Mouse (Mus musculus) lung, postnatal 0 days (tissue): ENCODE results near the gene Olfr672.

Experiments
- CTCF ChIP-seq: IDR thresholded peaks from 2 replicates; pipeline ENCODE4 v1.5.1; 2016; ENCODE audit warnings: antibody characterized with exemption, mild to moderate bottlenecking
- EP300 ChIP-seq: IDR thresholded peaks from 2 replicates; pipeline ENCODE4 v1.6.1; 2016; ENCODE audit warnings: antibody characterized with exemption, mild to moderate bottlenecking, control low read depth

DNA sequence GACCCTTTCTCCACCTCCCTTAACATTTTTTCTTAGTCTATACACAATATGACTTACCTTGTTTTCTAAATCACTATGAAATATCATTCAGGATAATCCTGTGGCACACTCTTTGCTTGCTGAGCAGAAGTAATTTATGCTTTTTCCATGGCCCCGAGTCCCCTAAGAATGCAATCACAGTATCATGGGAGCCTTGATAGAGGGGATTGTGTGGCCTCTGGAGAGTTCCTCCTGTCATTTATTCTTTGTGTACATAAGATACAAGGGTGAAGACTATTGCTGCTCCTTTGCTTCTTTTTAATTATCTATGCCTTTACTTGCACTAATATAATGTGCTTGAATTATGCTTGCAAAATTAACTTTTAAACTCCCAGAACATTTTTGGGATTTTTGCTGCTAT, 22.8 kb downstream of the Olfr672 start, which contains the start of gene Olfr671:
- TF ChIP-seq CTCF (no peak), EP300 (no peak)
